Mouse (Mus musculus) midbrain, postnatal 0 days (tissue): ENCODE measurements at regions not wholly inside any gene's neighbourhood (a gene's known extent, or its start where the extent isn't known, plus 50 kb on each side); places are given as distances from the start of the nearest gene placed in this dataset.
A peak's percentile ranks its signal among the peaks of the same experiment; 100 is the strongest.

Source experiments
- ATAC-seq: fragments of 200-750 bp; cut with Nextera tagmentation; 2 replicates; pipeline ENCODE4 v1.8.0; 2017; ENCODE audit warnings: moderate number of reproducible peaks, mild to moderate bottlenecking, moderate TSS enrichment, moderate library complexity; ENCODE audit not compliant: low FRiP score
- DNase-seq: peaks from one replicate; pipeline ENCODE4 v3.0.0-alpha.2; 2015; ENCODE audit warnings: low spot score
- H3K27ac ChIP-seq: fragments of 300-500 bp; sonication (generic); 2 replicates; pipeline ENCODE4 v1.5.1; 2014; ENCODE audit warnings: low read depth, mild to moderate bottlenecking, low read length, mixed read lengths
- H3K27me3 ChIP-seq: fragments of 300-500 bp; sonication (generic); 2 replicates; pipeline ENCODE4 v1.6.1; 2014; ENCODE audit warnings: low read length, control low read depth, mixed read lengths; ENCODE audit not compliant: insufficient read depth
- H3K36me3 ChIP-seq: fragments of 300-500 bp; sonication (generic); 2 replicates; pipeline ENCODE4 v1.6.1; 2014; ENCODE audit warnings: low read length, control low read depth, mixed read lengths; ENCODE audit not compliant: insufficient read depth
- H3K4me1 ChIP-seq: fragments of 300-500 bp; sonication (generic); 2 replicates; pipeline ENCODE4 v1.6.1; 2014; ENCODE audit warnings: mild to moderate bottlenecking, control low read depth, antibody characterized with exemption, low read length, mixed read lengths; ENCODE audit not compliant: insufficient read depth
- H3K4me2 ChIP-seq: fragments of 300-500 bp; sonication (generic); 2 replicates; pipeline ENCODE4 v1.6.1; 2014; ENCODE audit warnings: low read depth, mild to moderate bottlenecking, low read length, mixed read lengths; ENCODE audit not compliant: poor library complexity, severe bottlenecking
- H3K4me3 ChIP-seq: fragments of 300-500 bp; sonication (generic); 2 replicates; pipeline ENCODE4 v1.5.1; 2014; ENCODE audit warnings: low read depth, mild to moderate bottlenecking, low read length, moderate library complexity
- H3K9ac ChIP-seq: fragments of 300-500 bp; sonication (generic); replicated peaks from 2 replicates; pipeline ENCODE4 v1.6.1; 2014; ENCODE audit warnings: mild to moderate bottlenecking, low read length, moderate library complexity, mixed read lengths; ENCODE audit not compliant: poor library complexity, severe bottlenecking
- H3K9me3 ChIP-seq: fragments of 300-500 bp; sonication (generic); 2 replicates; pipeline ENCODE4 v1.6.1; 2016; ENCODE audit warnings: low read length, control low read depth
- CTCF ChIP-seq: IDR thresholded peaks from 2 replicates; pipeline ENCODE4 v1.5.1; 2016; ENCODE audit warnings: antibody characterized with exemption, mild to moderate bottlenecking
- WGBS: fragments of 180-500 bp; shearing (Covaris S2); extraction: QIAGEN DNeasy Blood & Tissue Kit; methylation state at CpG from one replicate; pipeline ENCODE4 v1.1.7; 2014; 5-methylcytosine and 5-hydroxymethylcytosine counted together

GRCm38 (mm10) chr15:51469895-51470294 lies 2414.8 kb upstream of the Gm7489 start:
- no peaks in the 10 kb centered on the region for H3K27me3 ChIP-seq
- no peak overlapping the region for H3K9ac ChIP-seq
- no peak for DNase-seq
- no peaks in the 10 kb centered on the region for H3K4me1 ChIP-seq
- TF ChIP-seq CTCF: no peak
- no peak overlapping the region for H3K4me3 ChIP-seq
- no peak for ATAC-seq
- no peak overlapping the region for H3K27ac ChIP-seq
- no peaks in the 10 kb centered on the region for H3K9me3 ChIP-seq
- H3K4me2 ChIP-seq: no peak overlapping the region
- WGBS: 88% methylated on average over 3 of the region's 3 CpGs
- H3K36me3 ChIP-seq: no peaks in the 10 kb centered on the region

GRCm38 (mm10) chr15:51471143-51471542 lies 2413.6 kb upstream of the Gm7489 start:
- Histone ChIP-seq H3K4me1 (no peaks in the 10 kb centered on the region), H3K4me3 (no peak overlapping the region), H3K4me2 (no peak overlapping the region), H3K27ac (no peak overlapping the region), H3K9me3 (no peaks in the 10 kb centered on the region), H3K27me3 (no peaks in the 10 kb centered on the region), H3K9ac (no peak overlapping the region), H3K36me3 (no peaks in the 10 kb centered on the region)
- DNase-seq (no peak), ATAC-seq (no peak)
- WGBS: 74% methylated on average over 1 of the region's 1 CpGs
- no peak for TF ChIP-seq CTCF

GRCm38 (mm10) chr15:51472049-51472448 lies 2412.7 kb upstream of the Gm7489 start:
- TF ChIP-seq CTCF: no peak
- Histone ChIP-seq H3K9ac (no peak overlapping the region), H3K4me2 (no peak overlapping the region), H3K4me1 (no peaks in the 10 kb centered on the region), H3K36me3 (no peaks in the 10 kb centered on the region), H3K27ac (no peak overlapping the region), H3K27me3 (no peaks in the 10 kb centered on the region), H3K4me3 (no peak overlapping the region), H3K9me3 (no peaks in the 10 kb centered on the region)
- DNase-seq: no peak
- whole genome bisulfite sequencing: 93% methylated on average over 2 of the region's 2 CpGs
- no peak for ATAC-seq

- no peak for TF ChIP-seq CTCF
- no peak for DNase-seq
- WGBS: 89% methylated on average over 4 of the region's 4 CpGs
- no peak overlapping the region for H3K9ac ChIP-seq
- H3K4me1 ChIP-seq: no peaks in the 10 kb centered on the region
- no peak for ATAC-seq
- H3K4me3 ChIP-seq: no peak overlapping the region
- no peaks in the 10 kb centered on the region for H3K36me3 ChIP-seq
- no peak overlapping the region for H3K4me2 ChIP-seq
- H3K9me3 ChIP-seq: no peaks in the 10 kb centered on the region
- no peak overlapping the region for H3K27ac ChIP-seq
- no peaks in the 10 kb centered on the region for H3K27me3 ChIP-seq
Measured at GRCm38 (mm10) chr15:51481856-51482255, 2402.8 kb upstream of the Gm7489 start.

- TF ChIP-seq CTCF: no peak
- Histone ChIP-seq H3K27ac (no peak overlapping the region), H3K4me1 (no peaks in the 10 kb centered on the region), H3K9me3 (no peaks in the 10 kb centered on the region), H3K36me3 (no peaks in the 10 kb centered on the region), H3K9ac (no peak overlapping the region), H3K4me2 (no peak overlapping the region), H3K4me3 (no peak overlapping the region), H3K27me3 (no peaks in the 10 kb centered on the region)
- ATAC-seq (no peak), DNase-seq (peak; percentile 4)
- WGBS: 81% methylated on average over 2 of the region's 2 CpGs
Measured at GRCm38 (mm10) chr15:51484207-51484606, 2400.5 kb upstream of the Gm7489 start.

- H3K9me3 ChIP-seq: no peaks in the 10 kb centered on the region
- no peaks in the 10 kb centered on the region for H3K27me3 ChIP-seq
- no peak for TF ChIP-seq CTCF
- no peak overlapping the region for H3K27ac ChIP-seq
- ATAC-seq: no peak
- WGBS: 96% methylated on average over 2 of the region's 2 CpGs
- H3K4me3 ChIP-seq: no peak overlapping the region
- no peak overlapping the region for H3K9ac ChIP-seq
- no peak for DNase-seq
- H3K4me1 ChIP-seq: no peaks in the 10 kb centered on the region
- H3K4me2 ChIP-seq: no peak overlapping the region
- no peaks in the 10 kb centered on the region for H3K36me3 ChIP-seq
Measured at GRCm38 (mm10) chr15:51485554-51485953, 2399.2 kb upstream of the Gm7489 start.
